Mouse (Mus musculus) forebrain, embryonic 13.5 days (tissue): ENCODE measurements around the gene Acsl5. TPM values are rescaled to one million over a fixed set of nuclear protein-coding genes. Genes with fewer than 3 reads are reported as not detected.

Experiments used
- ATAC-seq: fragments of 200-750 bp; cut with Nextera tagmentation; 2 replicates; pipeline ENCODE4 v1.8.0; 2017
- H3K27ac ChIP-seq: fragments of 300-500 bp; sonication (generic); 2 replicates; pipeline ENCODE4 v1.5.1; 2015; ENCODE audit warnings: inconsistent platforms, mild to moderate bottlenecking, moderate library complexity
- H3K27me3 ChIP-seq: fragments of 300-500 bp; sonication (generic); 2 replicates; pipeline ENCODE4 v1.6.1; 2015; ENCODE audit warnings: mild to moderate bottlenecking, inconsistent platforms
- H3K36me3 ChIP-seq: fragments of 300-500 bp; sonication (generic); 2 replicates; pipeline ENCODE4 v1.6.1; 2015; ENCODE audit warnings: mild to moderate bottlenecking, inconsistent platforms; ENCODE audit not compliant: poor library complexity, severe bottlenecking
- H3K4me1 ChIP-seq: fragments of 300-500 bp; sonication (generic); 2 replicates; pipeline ENCODE4 v1.6.1; 2015; ENCODE audit warnings: inconsistent platforms
- H3K4me2 ChIP-seq: fragments of 300-500 bp; sonication (generic); 2 replicates; pipeline ENCODE4 v1.6.1; 2015; ENCODE audit warnings: inconsistent platforms, mild to moderate bottlenecking, moderate library complexity
- H3K4me3 ChIP-seq: fragments of 300-500 bp; sonication (generic); 2 replicates; pipeline ENCODE4 v1.5.1; 2015; ENCODE audit warnings: mild to moderate bottlenecking, inconsistent platforms
- H3K9ac ChIP-seq: fragments of 300-500 bp; sonication (generic); 2 replicates; pipeline ENCODE4 v1.6.1; 2015; ENCODE audit warnings: mild to moderate bottlenecking, inconsistent platforms
- H3K9me3 ChIP-seq: fragments of 300-500 bp; sonication (generic); replicated peaks from 2 replicates; pipeline ENCODE4 v1.6.1; 2016; ENCODE audit warnings: inconsistent platforms
- WGBS: fragments of 180-500 bp; shearing (Covaris S2); methylation state at CpG from one replicate; pipeline ENCODE4 v1.1.7; 2015; 5-methylcytosine and 5-hydroxymethylcytosine counted together
- polyA plus RNA-seq: library from polyadenylated mRNA; unstranded; fragments of >200 nt; fragmentation: Nextera tagmentation; extraction: Ambion mirVana; gene quantifications from 2 replicates; pipeline ENCODE4 v1.2.1, GENCODE M21; 2015

The Acsl5 gene
- polyA plus RNA-seq, 1 experiment from 2014 or later: 10.9 TPM

GRCm38 (mm10) chr19:55244791-55245231, 6.9 kb upstream of the Acsl5 start:
- WGBS: 32% methylated on average over 7 of the region's 7 CpGs
- H3K9ac ChIP-seq: no peak overlapping the region
- H3K4me2 ChIP-seq: no peak overlapping the region
- H3K4me1 ChIP-seq: no peaks in the 10 kb centered on the region
- ATAC-seq: no peak
- H3K27me3 ChIP-seq: no peaks in the 10 kb centered on the region
- H3K9me3 ChIP-seq: no peaks in the 10 kb centered on the region
- no peak overlapping the region for H3K27ac ChIP-seq
- H3K4me3 ChIP-seq: no peak overlapping the region
- no peaks in the 10 kb centered on the region for H3K36me3 ChIP-seq

- Histone ChIP-seq H3K27ac (no peak overlapping the region), H3K4me2 (no peak overlapping the region), H3K4me3 (no peak overlapping the region), H3K9me3 (no peaks in the 10 kb centered on the region), H3K27me3 (no peaks in the 10 kb centered on the region), H3K36me3 (no peaks in the 10 kb centered on the region), H3K9ac (no peak overlapping the region), H3K4me1 (no peaks in the 10 kb centered on the region)
- WGBS: 83% methylated on average over 5 of the region's 5 CpGs
- ATAC-seq: no peak
Observed at GRCm38 (mm10) chr19:55247563-55247962, 4.2 kb upstream of the Acsl5 start.

DNA sequence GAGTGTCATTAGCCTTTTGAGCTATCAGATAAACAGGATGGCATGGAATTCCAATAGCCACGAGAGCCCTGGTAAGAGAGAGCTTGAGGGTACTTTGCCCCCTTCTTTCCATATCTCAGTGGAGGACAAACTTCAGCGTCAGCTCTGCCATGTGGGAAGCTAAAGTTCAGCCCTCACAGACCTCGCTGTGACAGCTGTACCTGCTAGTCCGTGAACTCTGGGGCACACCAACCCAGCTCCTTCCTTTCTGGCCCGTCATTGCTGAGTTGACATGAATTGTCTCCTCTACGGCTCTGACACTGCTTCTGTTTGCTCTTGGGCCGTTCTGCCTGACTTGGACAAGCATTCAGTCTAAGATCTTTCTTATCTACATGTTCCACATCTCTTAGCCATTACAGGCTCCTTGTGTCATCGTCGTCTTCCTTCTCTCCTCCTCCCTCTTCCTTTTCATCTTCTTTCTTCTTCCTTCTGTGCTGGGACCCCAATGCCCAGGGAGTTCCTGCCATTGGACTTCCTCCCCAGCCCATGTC, 3.7 kb upstream of the Acsl5 start:
- Histone ChIP-seq H3K9ac (no peak overlapping the region), H3K4me3 (no peak overlapping the region), H3K9me3 (no peaks in the 10 kb centered on the region), H3K36me3 (no peaks in the 10 kb centered on the region), H3K27ac (no peak overlapping the region), H3K27me3 (no peaks in the 10 kb centered on the region), H3K4me1 (peaks cover under 1% of the 10 kb centered on the region; the same call in 1 of the 2 replicates), H3K4me2 (no peak overlapping the region)
- ATAC-seq: no peak
- WGBS: 82% methylated on average over 9 of the region's 9 CpGs

- Histone ChIP-seq H3K4me2 (no peak overlapping the region), H3K4me1 (peaks cover 18% of the 10 kb centered on the region), H3K27me3 (no peaks in the 10 kb centered on the region), H3K36me3 (no peaks in the 10 kb centered on the region), H3K9ac (no peak overlapping the region), H3K27ac (no peak overlapping the region), H3K4me3 (no peak overlapping the region), H3K9me3 (no peaks in the 10 kb centered on the region)
- WGBS: 86% methylated on average over 5 of the region's 5 CpGs
- no peak for ATAC-seq
Observed at GRCm38 (mm10) chr19:55250451-55250850, 1.3 kb upstream of the Acsl5 start.

DNA sequence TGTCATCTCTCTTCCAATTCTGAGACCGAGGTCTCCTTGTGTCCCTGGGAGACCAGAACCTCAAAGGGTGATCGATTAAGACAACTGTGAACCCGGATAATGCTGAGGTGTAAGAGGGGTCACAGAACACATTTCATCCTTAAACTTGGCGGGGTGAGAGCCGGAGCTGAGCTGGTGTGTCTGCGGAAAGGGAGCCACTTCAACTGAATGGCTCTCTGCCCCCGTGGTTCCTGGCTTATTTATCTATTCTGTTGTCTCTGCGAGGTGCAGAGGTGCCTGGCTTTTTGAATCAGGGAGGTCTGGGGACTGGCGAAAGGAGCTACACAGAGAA, 1.5 kb downstream of the Acsl5 start:
- H3K36me3 ChIP-seq: no peaks in the 10 kb centered on the region
- no peak overlapping the region for H3K27ac ChIP-seq
- 8% methylated on average over 9 of the region's 9 CpGs for WGBS

GRCm38 (mm10) chr19:55253570-55254441, 2.1 kb downstream of the Acsl5 start:
- under 1% methylated on average over 32 of the region's 32 CpGs for WGBS
- peaks cover 18% of the 10 kb centered on the region for H3K4me1 ChIP-seq
- H3K9me3 ChIP-seq: no peaks in the 10 kb centered on the region
- ATAC-seq: peak; percentile 72
- H3K27me3 ChIP-seq: no peaks in the 10 kb centered on the region
- H3K9ac ChIP-seq: peak overlapping the region; percentile 78
- peak overlapping the region; percentile 95 for H3K4me2 ChIP-seq
- peak overlapping the region; percentile 14; the same call in 1 of the 2 replicates for H3K27ac ChIP-seq
- peak overlapping the region; percentile 59 for H3K4me3 ChIP-seq
- no peaks in the 10 kb centered on the region for H3K36me3 ChIP-seq

More for the DNA sequence above, 1.5 kb downstream of the Acsl5 start:
- H3K4me3 ChIP-seq: peak overlapping the region; percentile 59
- H3K27me3 ChIP-seq: no peaks in the 10 kb centered on the region
- peak overlapping the region; percentile 95 for H3K4me2 ChIP-seq
- H3K9ac ChIP-seq: peak overlapping the region; percentile 78
- H3K9me3 ChIP-seq: no peaks in the 10 kb centered on the region
- 0 out of 2 replicates have a peak, but pooled peaks have one; percentile 14 for ATAC-seq
- peaks cover 18% of the 10 kb centered on the region for H3K4me1 ChIP-seq

DNA sequence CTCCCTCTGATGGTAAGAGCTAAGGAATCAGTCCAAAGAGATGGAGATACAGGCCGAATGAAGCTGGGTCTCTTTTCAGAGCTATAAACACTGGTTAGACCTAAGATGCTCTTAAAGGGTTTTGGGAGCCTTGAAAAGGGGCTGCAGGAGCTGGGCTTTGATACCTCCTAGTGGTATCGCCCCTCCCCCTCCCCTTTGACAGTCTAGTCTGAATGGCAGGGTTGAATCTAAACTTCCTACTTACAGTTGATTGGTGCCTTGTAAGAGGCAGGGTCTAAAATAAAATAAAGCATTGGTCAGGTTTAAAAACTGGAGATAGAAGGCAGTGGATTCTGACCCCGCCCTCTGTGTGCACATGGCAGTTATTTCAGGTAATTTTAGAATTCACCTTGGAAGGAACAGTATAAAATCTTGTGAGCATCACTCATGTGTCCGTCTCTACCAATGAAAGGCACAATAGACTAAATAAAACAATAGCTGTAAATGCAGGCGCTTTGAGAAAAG, 2.8 kb downstream of the Acsl5 start:
- Histone ChIP-seq H3K4me3 (peak overlapping the region; percentile 59), H3K9me3 (no peaks in the 10 kb centered on the region), H3K27ac (peak overlapping the region; percentile 14; the same call in 1 of the 2 replicates), H3K27me3 (no peaks in the 10 kb centered on the region), H3K4me1 (peaks cover 18% of the 10 kb centered on the region), H3K4me2 (peak overlapping the region; percentile 95), H3K36me3 (no peaks in the 10 kb centered on the region), H3K9ac (peak overlapping the region; percentile 78)
- WGBS: 6% methylated on average over 5 of the region's 5 CpGs
- ATAC-seq: peak; percentile 81

DNA sequence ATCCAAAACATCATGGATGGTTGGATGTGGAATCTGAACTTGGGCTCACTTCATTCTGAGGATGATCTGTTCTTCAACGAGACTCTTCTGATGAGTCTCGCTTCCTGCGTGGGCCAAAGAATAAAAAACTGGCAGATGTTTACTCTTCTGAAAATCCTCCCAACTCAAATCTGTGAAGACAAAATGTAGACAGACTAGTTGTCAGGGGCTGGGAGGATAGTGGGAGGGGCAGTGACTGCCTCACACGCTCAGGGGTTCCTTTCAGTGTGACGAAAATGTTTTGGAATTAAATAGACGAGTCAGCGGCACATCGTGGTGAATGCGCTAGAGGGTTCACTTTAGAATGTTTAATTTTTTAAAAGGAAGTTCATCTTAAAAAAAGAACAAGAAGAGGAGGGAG, 4.4 kb downstream of the Acsl5 start:
- Histone ChIP-seq H3K4me2 (no peak overlapping the region), H3K36me3 (no peaks in the 10 kb centered on the region), H3K4me3 (no peak overlapping the region), H3K9me3 (no peaks in the 10 kb centered on the region), H3K9ac (no peak overlapping the region), H3K4me1 (peaks cover 18% of the 10 kb centered on the region), H3K27ac (no peak overlapping the region), H3K27me3 (no peaks in the 10 kb centered on the region)
- WGBS: 76% methylated on average over 9 of the region's 9 CpGs
- no peak for ATAC-seq

DNA sequence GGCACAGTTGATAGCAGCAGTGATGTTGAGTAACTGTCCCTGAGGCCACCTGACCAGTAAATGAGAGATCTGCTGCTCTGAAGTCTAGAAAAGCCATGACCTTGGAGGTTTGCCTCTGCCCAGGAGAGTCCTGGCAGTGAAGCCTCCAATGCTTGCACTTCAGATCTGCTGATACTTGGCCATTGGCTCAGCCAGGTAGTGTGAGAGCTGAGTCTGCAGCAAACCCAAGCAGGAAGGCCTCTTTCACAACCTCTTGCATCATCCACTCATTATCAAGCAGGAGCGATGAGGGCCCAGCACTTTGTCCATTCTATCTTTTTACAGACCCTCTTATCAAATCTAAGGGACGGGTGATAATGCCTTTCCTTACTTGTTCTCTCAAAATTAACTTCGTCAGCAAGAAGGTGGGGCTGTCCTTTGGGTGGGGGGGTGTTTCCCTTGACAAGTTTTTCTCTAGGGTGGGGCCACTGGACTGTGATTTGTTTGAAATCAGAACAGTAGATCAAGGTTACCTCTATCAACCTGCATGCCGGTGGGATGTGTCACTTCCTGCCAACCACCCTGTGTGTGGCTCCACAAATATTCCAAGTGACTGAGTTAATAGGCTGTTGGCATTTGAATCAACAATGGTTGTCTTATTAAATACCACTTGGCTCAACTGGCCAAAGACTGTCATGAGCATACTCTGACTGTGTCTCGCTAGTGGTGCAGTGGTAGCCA, 6.1 kb downstream of the Acsl5 start:
- ATAC-seq: no peak

DNA sequence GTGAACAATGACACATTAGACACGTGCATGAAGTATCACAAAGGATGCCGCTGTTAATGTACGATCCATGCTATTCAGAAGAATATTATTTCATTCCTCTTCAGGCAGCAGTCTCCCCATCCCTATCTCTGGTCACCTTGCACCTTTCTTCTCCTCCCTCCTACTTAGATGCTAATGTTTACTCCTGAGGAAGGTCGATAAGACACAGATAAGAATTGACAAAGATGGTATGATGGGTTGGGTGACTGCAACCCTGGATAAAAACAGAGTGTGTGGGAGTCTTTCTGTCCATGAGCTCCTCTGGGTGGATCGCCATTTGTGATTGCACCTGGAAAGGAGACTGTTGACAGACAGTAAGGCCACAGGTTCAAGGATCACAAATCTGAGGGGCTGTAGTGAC, 6.8 kb downstream of the Acsl5 start:
- ATAC-seq: no peak
- WGBS: 94% methylated on average over 5 of the region's 5 CpGs
- H3K9me3 ChIP-seq: no peaks in the 10 kb centered on the region

More for the DNA sequence above, 6.1 kb downstream of the Acsl5 start:
- H3K27ac ChIP-seq: no peak overlapping the region
- H3K4me3 ChIP-seq: no peak overlapping the region
- H3K9me3 ChIP-seq: no peaks in the 10 kb centered on the region
- no peak overlapping the region for H3K4me2 ChIP-seq
- peaks cover 18% of the 10 kb centered on the region for H3K4me1 ChIP-seq
- WGBS: 94% methylated on average over 5 of the region's 5 CpGs
- H3K27me3 ChIP-seq: no peaks in the 10 kb centered on the region
- no peaks in the 10 kb centered on the region for H3K36me3 ChIP-seq
- no peak overlapping the region for H3K9ac ChIP-seq

DNA sequence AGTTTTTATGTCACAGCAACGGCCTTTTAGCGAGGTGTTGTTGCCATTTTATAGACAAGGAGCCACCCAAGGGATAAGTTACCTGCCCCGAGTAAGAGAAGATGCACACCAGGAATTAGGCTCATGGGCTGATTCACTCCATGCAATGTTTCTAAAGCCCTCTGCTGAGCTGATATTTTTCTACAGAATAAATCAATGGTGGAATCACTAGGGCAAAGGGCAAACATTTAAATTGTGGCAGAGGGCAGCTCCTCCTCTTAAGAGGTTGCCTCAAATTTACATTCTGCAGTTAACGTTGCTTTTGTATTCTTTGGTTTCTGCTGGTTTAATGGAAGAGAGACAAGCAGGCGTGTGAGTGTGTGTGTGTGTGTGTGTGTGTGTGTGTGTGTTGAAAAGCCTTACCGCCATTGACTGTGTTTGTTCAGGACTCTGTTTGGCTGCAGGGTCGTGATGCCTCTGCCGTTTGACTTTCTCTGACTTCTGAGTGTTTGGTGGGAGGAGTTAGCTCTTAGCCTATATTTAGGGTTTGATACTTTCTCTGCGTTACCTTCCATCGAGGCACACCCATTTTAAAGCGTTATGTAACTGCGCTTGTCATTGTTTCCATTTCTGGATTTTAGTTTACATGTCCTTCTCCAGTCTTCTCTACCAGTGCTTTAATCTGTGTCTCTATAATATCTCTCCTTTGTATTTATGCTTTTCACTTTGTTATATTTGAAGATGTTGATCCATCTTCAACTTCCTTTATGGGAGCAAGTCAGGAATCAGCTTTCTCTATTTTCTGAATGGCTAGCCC, 8.8 kb downstream of the Acsl5 start:
- no peak overlapping the region for H3K9ac ChIP-seq
- no peaks in the 10 kb centered on the region for H3K4me1 ChIP-seq
- ATAC-seq: no peak
- no peaks in the 10 kb centered on the region for H3K36me3 ChIP-seq
- no peak overlapping the region for H3K4me2 ChIP-seq
- no peaks in the 10 kb centered on the region for H3K9me3 ChIP-seq
- WGBS: 83% methylated on average over 12 of the region's 12 CpGs
- no peak overlapping the region for H3K4me3 ChIP-seq
- no peaks in the 10 kb centered on the region for H3K27me3 ChIP-seq
- no peak overlapping the region for H3K27ac ChIP-seq

More for the DNA sequence above, 6.8 kb downstream of the Acsl5 start:
- Histone ChIP-seq H3K4me3 (no peak overlapping the region), H3K27ac (no peak overlapping the region), H3K27me3 (no peaks in the 10 kb centered on the region), H3K4me1 (peaks cover 12% of the 10 kb centered on the region), H3K9ac (no peak overlapping the region), H3K36me3 (no peaks in the 10 kb centered on the region), H3K4me2 (no peak overlapping the region)
